8 mouse cellular contexts compared by ENCODE assay signal in genomic region chr7:44971142-44971541, GRCm38 (mm10). TPM values are rescaled to one million over a fixed set of nuclear protein-coding genes. Genes with fewer than 3 reads are reported as not detected.
DNase-seq lines count a peak whose midpoint lies in the region; ATAC-seq and TF ChIP-seq lines count a peak whose summit lies in the region.

No protein-coding gene starts in this region.

- TF ChIP-seq EP300 in heart, adult 2 months (IDR thresholded peaks at IDR 0.05; ENCODE audit: insufficient read depth, low read depth, low read length): no peak
- no peak for TF ChIP-seq EP300 in ES-Bruce4 (IDR thresholded peaks at IDR 0.05; ENCODE audit: insufficient read depth, low read depth, low read length)

- 72% methylated on average over 7 of the region's 7 CpGs for WGBS in heart, embryonic 11.5 days (ENCODE audit: insufficient replicate concordance)
- WGBS in heart, adult 2 months: 77% methylated on average over 7 of the region's 7 CpGs
- 75% methylated on average over 7 of the region's 7 CpGs for WGBS in hindbrain, embryonic 11.5 days
- 64% methylated on average over 7 of the region's 7 CpGs for WGBS in liver, embryonic 16.5 days (ENCODE audit: insufficient replicate concordance)

- no peak for DNase-seq in heart, adult 2 months
- DNase-seq in hindbrain, embryonic 11.5 days (ENCODE audit: low spot score): no peak
- no peak for DNase-seq in thymus, adult 18-20 months
- no peak for DNase-seq in right cerebral cortex, postnatal 4 days
- DNase-seq in urinary bladder, adult 2 months (ENCODE audit: low spot score): no peak

- peaks cover 9% of the 10 kb centered on the region; the same call in 1 of the 2 replicates for H3K4me1 ChIP-seq in heart, embryonic 11.5 days (ENCODE audit: control insufficient read depth, insufficient read depth, low read length)
- peaks cover 3% of the 10 kb centered on the region; the same call in 1 of the 2 replicates for H3K4me1 ChIP-seq in heart, adult 2 months (ENCODE audit: control insufficient read depth, insufficient read depth, low read length)
- peaks cover 2% of the 10 kb centered on the region for H3K4me1 ChIP-seq in ES-Bruce4 (ENCODE audit: control insufficient read depth, insufficient read depth, low read length)
- H3K4me1 ChIP-seq in hindbrain, embryonic 11.5 days (replicated peaks; ENCODE audit: control insufficient read depth, insufficient read depth, low read length): peaks cover 4% of the 10 kb centered on the region
- H3K4me1 ChIP-seq in liver, embryonic 16.5 days (ENCODE audit: control insufficient read depth, low read depth, low read length): peaks cover 32% of the 10 kb centered on the region

- intact Hi-C loops in heart, adult 2 months (cut with DNase I): no loop called here

- TF ChIP-seq CTCF in heart, adult 2 months (IDR thresholded peaks at IDR 0.05): no peak
- TF ChIP-seq CTCF in ES-Bruce4 (IDR thresholded peaks at IDR 0.05; ENCODE audit: low read depth, low read length): no peak

- no peak overlapping the region for H3K27ac ChIP-seq in heart, embryonic 11.5 days (ENCODE audit: low read depth, low read length)
- H3K27ac ChIP-seq in heart, adult 2 months: no peak overlapping the region
- 0 out of 2 replicates have a peak overlapping the region, but pooled peaks have one; percentile 68 for H3K27ac ChIP-seq in ES-Bruce4 (ENCODE audit: insufficient read depth, low read length)
- peak overlapping the region; percentile 51; the same call in 1 of the 2 replicates for H3K27ac ChIP-seq in hindbrain, embryonic 11.5 days (ENCODE audit: low read depth, low read length)
- no peak overlapping the region for H3K27ac ChIP-seq in liver, embryonic 16.5 days (ENCODE audit: low read length)

- no peaks in the 10 kb centered on the region for H3K79me2 ChIP-seq in heart, adult 2 months (replicated peaks; ENCODE audit: control insufficient read depth, insufficient read depth, low read length)

- no peaks in the 10 kb centered on the region for H3K27me3 ChIP-seq in heart, embryonic 11.5 days (ENCODE audit: control insufficient read depth, insufficient read depth, low read length)
- no peaks in the 10 kb centered on the region for H3K27me3 ChIP-seq in heart, adult 2 months (ENCODE audit: control insufficient read depth, insufficient read depth, low read length)
- no peaks in the 10 kb centered on the region for H3K27me3 ChIP-seq in ES-Bruce4 (ENCODE audit: control insufficient read depth, insufficient read depth, low read length, poor library complexity, severe bottlenecking)
- no peaks in the 10 kb centered on the region for H3K27me3 ChIP-seq in hindbrain, embryonic 11.5 days (ENCODE audit: control insufficient read depth, insufficient read depth, low read length)
- H3K27me3 ChIP-seq in liver, embryonic 16.5 days (ENCODE audit: control insufficient read depth, insufficient read depth, low read depth, low read length): no peaks in the 10 kb centered on the region

- no peaks in the 10 kb centered on the region for H3K36me3 ChIP-seq in heart, embryonic 11.5 days (ENCODE audit: control insufficient read depth, insufficient read depth, low read length)
- no peaks in the 10 kb centered on the region for H3K36me3 ChIP-seq in heart, adult 2 months (ENCODE audit: control insufficient read depth, insufficient read depth, low read length)
- peaks cover 8% of the 10 kb centered on the region for H3K36me3 ChIP-seq in ES-Bruce4 (ENCODE audit: control insufficient read depth, insufficient read depth, low read length, poor library complexity, severe bottlenecking)
- H3K36me3 ChIP-seq in hindbrain, embryonic 11.5 days (ENCODE audit: control insufficient read depth, insufficient read depth, low read length): no peaks in the 10 kb centered on the region
- H3K36me3 ChIP-seq in liver, embryonic 16.5 days (ENCODE audit: control insufficient read depth, insufficient read depth): no peaks in the 10 kb centered on the region

- peak overlapping the region; percentile 65 for H3K4me2 ChIP-seq in heart, embryonic 11.5 days
- H3K4me2 ChIP-seq in hindbrain, embryonic 11.5 days (replicated peaks; ENCODE audit: low read depth, low read length): peak overlapping the region; percentile 74
- H3K4me2 ChIP-seq in liver, embryonic 16.5 days (ENCODE audit: low read depth, low read length): peak overlapping the region; percentile 84; the same call in 1 of the 2 replicates

- TF ChIP-seq POLR2A in heart, adult 2 months (IDR thresholded peaks at IDR 0.05; ENCODE audit: insufficient read depth, low read depth, low read length): no peak
- TF ChIP-seq POLR2A in ES-Bruce4 (IDR thresholded peaks at IDR 0.05; ENCODE audit: insufficient read depth, low read length): no peak

- ATAC-seq in heart, embryonic 11.5 days (replicated peaks; ENCODE audit: insufficient number of reproducible peaks, low FRiP score, low TSS enrichment): no peak
- ATAC-seq in hindbrain, embryonic 11.5 days (ENCODE audit: low FRiP score): 0 out of 2 replicates have a peak, but pooled peaks have one; percentile 0
- no peak for ATAC-seq in liver, embryonic 16.5 days (ENCODE audit: low read depth)

- no peak overlapping the region; the same call in 1 of the 2 replicates for H3K9ac ChIP-seq in heart, embryonic 11.5 days (ENCODE audit: low read depth, low read length)
- no peak overlapping the region for H3K9ac ChIP-seq in heart, adult 2 months (ENCODE audit: low read depth, low read length)
- H3K9ac ChIP-seq in ES-Bruce4 (ENCODE audit: low read depth, poor library complexity, severe bottlenecking): peak overlapping the region; percentile 12
- H3K9ac ChIP-seq in hindbrain, embryonic 11.5 days (ENCODE audit: low read depth, low read length): peak overlapping the region; percentile 58
- no peak overlapping the region for H3K9ac ChIP-seq in liver, embryonic 16.5 days (ENCODE audit: low read depth, low read length)

- H3K4me3 ChIP-seq in heart, embryonic 11.5 days (ENCODE audit: low read depth, low read length): peak overlapping the region; percentile 59
- no peak overlapping the region for H3K4me3 ChIP-seq in heart, adult 2 months
- peak overlapping the region; percentile 76 for H3K4me3 ChIP-seq in ES-Bruce4 (ENCODE audit: low read depth, low read length)
- peak overlapping the region; percentile 47 for H3K4me3 ChIP-seq in hindbrain, embryonic 11.5 days (ENCODE audit: low read depth, low read length)
- no peak overlapping the region for H3K4me3 ChIP-seq in liver, embryonic 16.5 days (ENCODE audit: low read depth, low read length)

- H3K9me3 ChIP-seq in heart, embryonic 11.5 days (replicated peaks; ENCODE audit: control insufficient read depth, low read length): no peaks in the 10 kb centered on the region
- no peaks in the 10 kb centered on the region for H3K9me3 ChIP-seq in ES-Bruce4 (replicated peaks; ENCODE audit: control insufficient read depth, insufficient read depth, low read length, poor library complexity, severe bottlenecking)
- no peaks in the 10 kb centered on the region for H3K9me3 ChIP-seq in hindbrain, embryonic 11.5 days (ENCODE audit: control insufficient read depth, low read length)
- H3K9me3 ChIP-seq in liver, embryonic 16.5 days (replicated peaks; ENCODE audit: control insufficient read depth, low read length): no peaks in the 10 kb centered on the region

RNA-seq across cellular contexts. Expression of gene Cpt1c, which starts 3.5 kb away (rescaled TPM):
- polyA plus RNA-seq in heart, embryonic 11.5 days (2014; fragmentation: Nextera tagmentation; extraction: Ambion mirVana): 10.0 and 10.5 TPM in 2 replicates
- total RNA-seq in heart, adult 2 months (2021): 1 to 10 TPM; 1.5 to 2.1 TPM
- 8.4 and 9.7 TPM in 2 replicates for polyA plus RNA-seq in heart, adult 2 months (2012; rRNA removed)
- 73.3 and 84.5 TPM in 2 replicates for polyA plus RNA-seq in ES-Bruce4 (2011; ENCODE audit: insufficient read depth, insufficient read length, low read depth, missing spikeins)
- 23.4 and 23.5 TPM in 2 replicates for polyA plus RNA-seq in hindbrain, embryonic 11.5 days (2014; fragmentation: Nextera tagmentation; extraction: Ambion mirVana)
- polyA plus RNA-seq in liver, embryonic 16.5 days (2015; fragmentation: Nextera tagmentation; extraction: Ambion mirVana): 1.8 and 2.1 TPM in 2 replicates
- 26.1 and 26.8 TPM in 2 replicates for polyA plus RNA-seq in urinary bladder, adult 2 months (2012; rRNA removed)

RNA-seq across cellular contexts. Expression of gene Prmt1, which starts 15.2 kb away (rescaled TPM):
- polyA plus RNA-seq in heart, embryonic 11.5 days (2014; fragmentation: Nextera tagmentation; extraction: Ambion mirVana): 179 and 194 TPM in 2 replicates
- total RNA-seq in heart, adult 2 months (2021): 10 to 100 TPM; 85.4 to 98.0 TPM
- polyA plus RNA-seq in heart, adult 2 months (2012; rRNA removed): 96.7 and 139 TPM in 2 replicates
- 461 and 485 TPM in 2 replicates for polyA plus RNA-seq in ES-Bruce4 (2011; ENCODE audit: insufficient read depth, insufficient read length, low read depth, missing spikeins)
- 249 and 259 TPM in 2 replicates for polyA plus RNA-seq in hindbrain, embryonic 11.5 days (2014; fragmentation: Nextera tagmentation; extraction: Ambion mirVana)
- polyA plus RNA-seq in liver, embryonic 16.5 days (2015; fragmentation: Nextera tagmentation; extraction: Ambion mirVana): 95.6 and 98.6 TPM in 2 replicates
- polyA plus RNA-seq in urinary bladder, adult 2 months (2012; rRNA removed): 183 and 244 TPM in 2 replicates

RNA-seq across cellular contexts. Expression of gene Irf3, which starts 26.3 kb away (rescaled TPM):
- polyA plus RNA-seq in heart, embryonic 11.5 days (2014; fragmentation: Nextera tagmentation; extraction: Ambion mirVana): 57.3 and 61.4 TPM in 2 replicates
- 10 to 100 TPM; 24.4 to 26.0 TPM for total RNA-seq in heart, adult 2 months (2021)
- polyA plus RNA-seq in heart, adult 2 months (2012; rRNA removed): 55.6 and 62.6 TPM in 2 replicates
- polyA plus RNA-seq in ES-Bruce4 (2011; ENCODE audit: insufficient read depth, insufficient read length, low read depth, missing spikeins): 56.1 and 57.5 TPM in 2 replicates
- 59.6 and 63.9 TPM in 2 replicates for polyA plus RNA-seq in hindbrain, embryonic 11.5 days (2014; fragmentation: Nextera tagmentation; extraction: Ambion mirVana)
- polyA plus RNA-seq in liver, embryonic 16.5 days (2015; fragmentation: Nextera tagmentation; extraction: Ambion mirVana): 39.8 and 43.2 TPM in 2 replicates
- polyA plus RNA-seq in urinary bladder, adult 2 months (2012; rRNA removed): 133 and 171 TPM in 2 replicates

RNA-seq across cellular contexts. Expression of gene Bcl2l12, which starts 27.4 kb away (rescaled TPM):
- 41.0 and 43.2 TPM in 2 replicates for polyA plus RNA-seq in heart, embryonic 11.5 days (2014; fragmentation: Nextera tagmentation; extraction: Ambion mirVana)
- 10 to 100 TPM in 1 of 2 experiments, 1 to 10 TPM in 1; 9.5 to 11.5 TPM for total RNA-seq in heart, adult 2 months (2021)
- polyA plus RNA-seq in heart, adult 2 months (2012; rRNA removed): 16.8 and 19.2 TPM in 2 replicates
- 41.9 and 46.8 TPM in 2 replicates for polyA plus RNA-seq in ES-Bruce4 (2011; ENCODE audit: insufficient read depth, insufficient read length, low read depth, missing spikeins)
- 54.2 and 56.8 TPM in 2 replicates for polyA plus RNA-seq in hindbrain, embryonic 11.5 days (2014; fragmentation: Nextera tagmentation; extraction: Ambion mirVana)
- polyA plus RNA-seq in liver, embryonic 16.5 days (2015; fragmentation: Nextera tagmentation; extraction: Ambion mirVana): 11.0 and 12.2 TPM in 2 replicates
- polyA plus RNA-seq in urinary bladder, adult 2 months (2012; rRNA removed): 28.6 and 34.8 TPM in 2 replicates

RNA-seq across cellular contexts. Expression of gene Tsks, which starts 28.1 kb away (rescaled TPM):
- polyA plus RNA-seq in heart, embryonic 11.5 days (2014; fragmentation: Nextera tagmentation; extraction: Ambion mirVana): not detected in 2 replicates
- total RNA-seq in heart, adult 2 months (2021): not detected
- 0.26 and 1.5 TPM in 2 replicates for polyA plus RNA-seq in heart, adult 2 months (2012; rRNA removed)
- not detected in 2 replicates for polyA plus RNA-seq in ES-Bruce4 (2011; ENCODE audit: insufficient read depth, insufficient read length, low read depth, missing spikeins)
- polyA plus RNA-seq in hindbrain, embryonic 11.5 days (2014; fragmentation: Nextera tagmentation; extraction: Ambion mirVana): 0.09 and 0.14 TPM in 2 replicates
- polyA plus RNA-seq in liver, embryonic 16.5 days (2015; fragmentation: Nextera tagmentation; extraction: Ambion mirVana): 0.12 TPM in 1 of 2 replicates, not detected in the other
- 0.03 and 0.08 TPM in 2 replicates for polyA plus RNA-seq in urinary bladder, adult 2 months (2012; rRNA removed)

Comparison
In these comparisons a context has a peak if more than half of its experiments do, and no peak if none do; other contexts are left out.
1. H3K4me3 ChIP-seq: peak in heart, embryonic 11.5 days (single experiment), ES-Bruce4 (single experiment) and hindbrain, embryonic 11.5 days (single experiment); none in heart, adult 2 months (single experiment) and liver, embryonic 16.5 days (single experiment).
2. H3K27ac ChIP-seq: peak in ES-Bruce4 (single experiment) and hindbrain, embryonic 11.5 days (single experiment); none in heart, embryonic 11.5 days (single experiment), heart, adult 2 months (single experiment) and liver, embryonic 16.5 days (single experiment).
3. H3K9ac ChIP-seq: peak in ES-Bruce4 (single experiment) and hindbrain, embryonic 11.5 days (single experiment); none in heart, embryonic 11.5 days (single experiment), heart, adult 2 months (single experiment) and liver, embryonic 16.5 days (single experiment).
4. Peak in every context shown above with its lines, with median percentiles within 50 percentile points of each other: H3K4me2 ChIP-seq.